Mouse (Mus musculus) c-Kit-positive CD71-positive TER-119-negative erythroid progenitor cells, embryonic 14.5 days (primary cell): ENCODE data around the gene Uqcc3.
"Not testable (repeated sequence)": the region's sequence is repeated elsewhere in the genome, so short reads cannot be mapped to it uniquely, and the experiment has no call there.

ENCODE experiments used
- DNase-seq: peaks from one replicate; pipeline ENCODE4 v3.0.0-alpha.2; 2013; ENCODE audit warnings: low read depth

The Uqcc3 gene

DNA sequence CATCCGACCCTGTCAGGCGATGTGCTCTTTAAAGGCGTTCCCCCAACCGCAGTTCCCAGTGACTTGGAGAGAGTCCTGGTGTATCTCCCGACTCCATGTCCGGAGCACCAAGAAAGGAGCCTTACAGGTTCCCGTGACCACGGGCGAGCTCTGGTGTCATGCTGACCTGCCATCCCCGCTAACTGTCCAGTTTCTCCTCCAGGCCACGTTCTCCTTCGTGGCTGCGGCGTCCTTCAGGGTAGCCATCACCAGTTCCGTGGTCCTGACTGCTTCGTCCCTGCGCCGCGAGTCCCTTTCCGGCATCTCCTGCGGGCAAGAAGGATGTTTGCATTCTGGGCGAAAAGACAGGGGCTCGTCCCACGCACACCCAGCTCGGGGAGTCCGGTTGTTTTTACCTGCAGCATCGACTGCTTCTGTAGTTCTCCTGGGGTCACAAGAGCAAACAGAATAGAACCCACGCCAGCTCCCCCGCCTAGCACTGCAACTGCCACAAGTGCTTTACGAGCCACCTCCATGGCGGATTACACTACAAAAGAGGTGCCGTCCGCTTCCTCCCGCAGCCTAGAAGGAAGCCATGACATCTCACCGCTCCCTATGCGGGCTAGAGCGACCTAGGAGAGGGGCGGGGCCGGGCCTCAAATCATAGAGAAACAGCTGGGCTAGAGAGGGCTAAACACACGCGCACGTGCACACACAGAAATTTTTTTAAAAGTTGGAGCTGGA, at the start of gene Uqcc3:
Uqcc3 (minus strand) TSS at position 613 of the 723 bp plus-strand sequence.
- DNase-seq = peak; percentile 85

DNA sequence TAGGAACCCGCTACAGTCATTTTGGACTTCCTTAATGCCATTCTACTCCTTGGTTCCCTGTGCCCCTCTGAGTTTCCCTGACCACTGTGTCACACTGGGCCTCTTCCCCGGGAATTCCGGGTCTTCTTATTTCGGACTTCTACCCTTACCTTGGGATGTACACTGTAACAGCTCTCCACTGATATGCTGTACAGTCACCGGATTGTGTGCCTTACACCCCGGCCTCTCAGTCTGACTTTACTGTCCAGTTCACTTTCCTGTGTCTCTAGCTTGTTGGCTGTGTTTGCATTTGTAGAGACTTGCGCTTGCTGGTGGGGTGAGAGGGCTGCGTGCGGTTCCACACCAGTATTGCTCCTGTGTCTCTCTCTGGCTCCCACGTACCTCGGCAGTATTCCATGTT, 49.4 kb upstream of the Uqcc3 start:
- no peak for DNase-seq

DNA sequence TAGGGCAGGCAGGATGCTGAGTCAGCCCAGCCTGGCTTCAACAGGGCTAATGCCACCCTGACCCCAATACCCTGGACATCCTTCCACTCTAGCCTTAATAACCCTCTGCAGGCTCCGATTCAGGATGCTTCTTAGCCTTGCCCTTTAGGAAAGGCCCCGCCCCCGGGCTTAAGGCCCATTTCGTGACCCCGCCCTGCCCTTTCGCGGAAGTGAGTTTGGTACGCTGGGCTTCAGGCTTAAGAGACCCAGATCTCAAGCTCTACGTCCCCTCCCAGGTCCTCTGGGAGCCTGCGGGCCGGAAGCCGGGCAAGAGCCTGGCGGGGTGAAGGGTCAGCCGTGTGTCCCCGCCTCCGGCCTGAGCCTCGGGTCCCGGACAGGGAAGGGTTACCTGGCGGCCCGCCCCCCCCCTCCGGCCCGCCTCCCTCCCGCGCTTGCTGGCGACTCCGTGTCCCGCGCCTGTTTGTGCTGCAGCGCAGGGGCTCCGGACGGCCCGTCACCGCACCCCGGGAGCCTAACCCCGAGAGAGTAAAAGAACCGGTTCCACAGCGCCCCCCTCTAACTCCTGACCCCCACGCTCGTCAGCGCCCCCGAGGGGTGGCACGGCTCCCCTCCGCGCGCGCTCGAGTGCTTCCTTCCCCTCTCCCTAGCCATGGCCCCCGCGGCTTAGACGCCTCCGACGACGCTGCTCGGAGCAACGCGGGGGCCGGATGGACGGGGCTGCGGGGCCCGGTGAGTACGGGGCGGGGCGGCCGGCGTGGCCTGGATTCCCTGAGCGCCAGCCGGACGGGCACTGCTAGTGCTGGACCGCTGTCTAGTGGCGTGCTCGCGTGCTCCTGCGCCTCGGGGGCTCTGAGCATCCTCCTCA, 48.7 kb upstream of the Uqcc3 start, which contains the start of the genes Rom1 and Eml3:
Rom1 (minus strand) TSS at position 133 of the 865 bp plus-strand sequence.
Eml3 (plus strand) TSS at position 329 of the 865 bp plus-strand sequence.
- peak; percentile 85 for DNase-seq

DNA sequence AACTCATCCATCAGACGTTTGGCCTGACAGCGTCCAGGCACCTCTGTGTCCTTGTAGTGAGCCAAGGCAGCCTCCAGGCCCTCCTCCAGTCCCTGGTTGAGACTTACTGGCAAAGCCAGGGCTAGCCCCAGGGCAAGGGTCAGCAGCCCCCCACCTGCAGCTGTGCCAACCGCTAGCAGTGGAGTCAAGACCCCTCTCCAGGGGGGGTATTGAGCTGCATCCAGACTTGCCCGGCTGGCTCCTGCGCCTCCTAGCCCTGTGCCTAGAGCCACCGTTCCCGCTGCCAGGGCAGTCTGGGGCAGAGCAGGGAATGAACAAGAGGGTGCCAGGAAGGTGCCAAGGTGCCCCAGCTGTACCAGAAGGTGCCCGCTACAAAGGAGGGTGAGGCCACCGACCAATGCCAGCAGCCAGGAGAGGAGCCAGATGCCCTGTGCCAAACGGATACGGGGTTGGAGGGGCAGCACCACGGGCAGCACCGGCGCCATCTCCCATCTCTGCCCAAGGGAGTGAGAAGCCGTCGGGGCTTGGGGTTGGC, 48.0 kb upstream of the Uqcc3 start:
- no peak for DNase-seq

DNA sequence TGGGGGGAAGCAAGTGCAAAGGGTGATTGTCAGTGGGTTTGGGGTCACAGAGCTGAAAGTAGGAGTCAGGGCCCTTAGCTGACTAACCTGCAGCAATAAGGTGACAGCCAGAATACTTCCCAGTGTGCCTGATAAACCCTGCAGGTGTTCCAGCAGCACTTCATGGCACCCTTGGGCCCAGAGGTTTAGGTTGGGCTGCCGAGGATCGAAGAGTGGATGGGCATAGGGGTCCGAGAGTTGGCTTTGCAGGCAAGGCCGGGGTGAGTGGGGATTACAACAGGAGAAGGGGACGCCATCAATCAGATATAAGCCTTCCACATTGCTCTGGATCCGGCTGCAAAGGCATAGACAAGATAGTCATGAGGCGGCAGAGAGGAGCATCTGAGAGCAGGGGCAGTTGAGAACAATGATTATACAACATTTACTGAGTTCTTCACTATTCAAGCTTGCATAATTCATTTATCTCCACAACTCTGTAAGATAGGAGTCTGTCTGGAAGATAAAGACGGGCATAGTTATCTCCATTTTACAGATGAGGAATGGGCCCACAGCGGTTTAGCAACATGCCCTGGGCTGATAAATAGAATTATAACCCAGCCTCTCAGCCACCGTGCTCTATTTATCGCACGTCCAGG, 47.3 kb upstream of the Uqcc3 start:
- no peak for DNase-seq

DNA sequence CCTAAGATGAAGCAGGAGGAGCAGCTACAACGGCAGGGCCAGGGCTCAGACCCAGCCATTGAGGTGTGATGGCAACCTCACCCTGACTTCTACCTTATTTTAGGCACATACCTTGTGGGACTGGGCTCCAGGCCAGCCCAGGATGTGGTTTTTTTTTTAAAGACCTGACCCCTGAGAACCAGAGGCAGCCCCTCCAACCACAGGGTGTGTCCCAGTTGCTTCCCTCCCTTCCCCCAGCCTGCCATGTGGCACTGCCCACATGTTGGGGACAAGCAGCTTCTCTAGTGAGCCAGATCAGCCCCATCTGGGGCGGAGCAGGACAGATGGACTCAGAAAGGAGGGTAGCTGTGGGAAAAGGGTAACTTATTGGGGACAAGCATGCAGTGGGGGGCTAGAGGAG, 46.0 kb upstream of the Uqcc3 start:
- DNase-seq = no peak

DNA sequence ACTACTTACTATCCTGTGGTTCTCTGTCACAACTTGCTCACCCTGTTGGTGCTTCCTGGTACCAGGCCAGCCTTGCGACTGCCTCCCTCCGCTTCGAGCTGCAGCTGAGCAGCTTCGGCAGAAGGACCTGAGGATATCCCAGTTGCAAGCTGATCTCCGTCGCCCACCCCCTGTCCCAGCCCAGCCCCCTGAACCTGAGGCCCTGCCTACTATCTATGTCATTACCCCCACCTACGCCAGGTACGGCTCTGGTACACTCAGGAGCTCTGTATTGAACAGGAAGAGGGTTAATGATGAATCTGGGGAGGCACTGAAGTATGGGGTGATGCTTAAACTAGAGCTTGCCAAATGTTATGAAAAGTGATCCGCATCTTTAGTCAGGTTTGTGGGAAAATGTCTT, 41.0 kb upstream of the Uqcc3 start:
- DNase-seq = no peak

DNA sequence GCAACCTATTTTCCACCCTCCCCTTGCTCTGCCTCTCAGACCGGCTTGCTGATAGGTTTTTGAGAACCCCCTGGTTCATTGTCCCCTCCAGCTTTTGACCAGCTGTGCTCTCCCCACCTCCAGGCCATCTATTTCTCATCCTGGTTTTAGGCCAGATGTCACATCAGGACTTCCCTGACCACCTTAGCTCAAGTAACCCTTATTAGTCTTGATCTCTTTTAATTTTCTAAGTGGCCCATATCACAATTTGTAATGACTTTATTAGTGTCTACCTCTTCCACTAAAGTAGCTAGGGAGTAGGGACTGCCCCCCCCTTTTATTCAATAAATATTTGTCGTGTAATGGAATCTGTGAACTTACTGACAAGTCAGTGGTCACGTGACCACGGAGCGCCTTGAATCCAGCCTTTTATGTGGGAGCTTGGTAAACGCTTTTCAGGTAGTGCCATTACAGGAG, 40.1 kb upstream of the Uqcc3 start:
- no peak for DNase-seq

DNA sequence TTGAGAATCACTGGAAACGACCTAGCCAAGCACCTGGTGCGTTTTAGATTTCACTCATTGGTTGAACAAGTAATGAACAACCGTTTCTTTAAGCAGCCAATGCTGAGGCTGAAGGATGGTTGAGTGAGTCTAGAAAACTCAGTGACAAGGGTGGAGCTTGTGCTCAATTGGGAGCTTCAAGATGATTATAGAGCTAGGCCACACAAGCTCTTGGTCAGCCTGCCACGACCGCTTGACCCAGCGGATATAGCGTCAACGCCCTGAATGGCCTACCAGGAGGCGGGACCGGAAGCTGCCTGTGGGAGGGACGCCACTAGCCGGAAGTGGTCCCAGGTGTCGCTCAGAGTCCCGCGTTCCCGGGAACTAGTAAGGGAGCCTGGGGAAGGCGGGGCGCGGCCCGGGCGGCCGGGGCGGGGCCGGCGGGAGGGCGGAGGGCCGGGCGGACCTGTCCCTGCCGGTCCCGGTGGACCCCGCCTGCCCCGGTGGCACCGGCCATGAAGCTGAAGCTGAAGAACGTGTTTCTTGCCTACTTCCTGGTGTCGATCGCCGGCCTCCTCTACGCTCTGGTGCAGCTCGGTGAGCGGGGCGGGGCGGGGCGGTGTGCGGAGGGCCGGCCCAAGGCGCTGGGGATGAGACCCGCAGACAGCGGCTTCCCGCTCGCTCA, 39.5 kb upstream of the Uqcc3 start, which contains the start of gene B3gat3:
B3gat3 (plus strand) TSS at position 302 of the 664 bp plus-strand sequence.
- DNase-seq = peak; percentile 85

DNA sequence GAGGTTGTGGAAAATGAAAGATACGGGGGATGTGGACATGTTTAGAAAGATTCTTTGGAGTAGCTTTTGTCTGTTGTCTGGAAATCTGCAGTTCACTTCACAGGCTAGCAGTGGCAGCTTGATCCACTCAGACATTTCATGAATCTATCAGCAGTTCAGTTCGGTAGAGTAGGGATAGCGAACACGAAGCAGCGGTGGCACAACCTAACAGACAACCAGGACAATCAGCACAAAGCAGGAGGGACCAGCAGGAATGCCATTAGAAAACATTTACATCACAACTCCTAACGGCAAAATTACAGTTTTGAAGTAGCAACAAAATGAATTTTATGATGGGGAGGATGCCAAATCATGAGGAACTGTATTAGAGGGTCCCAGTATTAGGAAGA, 39.0 kb upstream of the Uqcc3 start:
- no peak for DNase-seq

DNA sequence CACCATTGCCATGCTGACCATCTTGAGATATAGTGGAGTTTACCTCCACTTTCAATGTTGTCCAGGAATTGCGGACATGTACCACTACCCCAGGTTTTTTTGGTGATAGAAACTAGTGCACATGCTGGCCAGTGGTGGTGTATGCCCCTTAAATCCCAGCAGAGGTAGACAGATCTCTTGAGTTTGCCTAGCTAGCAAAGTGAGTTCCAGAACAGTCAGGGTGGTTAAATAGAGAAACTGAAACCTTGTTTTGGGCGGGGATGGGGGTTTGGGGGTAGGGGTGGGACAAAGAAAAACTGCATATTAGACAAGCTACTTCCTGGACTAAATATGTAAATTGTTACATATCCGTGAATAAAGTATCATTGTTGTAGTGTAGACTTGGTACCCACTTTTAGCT, 38.3 kb upstream of the Uqcc3 start:
- DNase-seq = no peak

DNA sequence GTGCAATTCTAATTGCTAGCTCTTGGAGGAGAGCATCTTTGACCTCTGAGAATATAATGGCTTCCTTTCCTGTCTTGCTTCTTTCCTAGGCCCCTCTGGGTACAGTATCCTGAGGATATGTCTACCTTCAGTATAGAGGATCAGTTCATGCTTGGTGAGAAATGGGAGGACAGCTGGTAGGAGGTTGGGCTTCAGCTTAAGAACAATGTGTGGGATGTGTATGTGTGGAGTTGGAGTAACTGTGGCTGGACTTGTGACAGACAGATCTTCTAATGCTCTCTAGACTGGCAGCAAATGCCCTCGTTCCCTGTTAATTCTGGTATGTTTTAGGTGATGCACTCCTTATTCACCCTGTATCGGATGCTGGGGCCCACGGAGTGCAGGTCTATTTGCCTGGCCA, 33.5 kb upstream of the Uqcc3 start:
- no peak for DNase-seq

DNA sequence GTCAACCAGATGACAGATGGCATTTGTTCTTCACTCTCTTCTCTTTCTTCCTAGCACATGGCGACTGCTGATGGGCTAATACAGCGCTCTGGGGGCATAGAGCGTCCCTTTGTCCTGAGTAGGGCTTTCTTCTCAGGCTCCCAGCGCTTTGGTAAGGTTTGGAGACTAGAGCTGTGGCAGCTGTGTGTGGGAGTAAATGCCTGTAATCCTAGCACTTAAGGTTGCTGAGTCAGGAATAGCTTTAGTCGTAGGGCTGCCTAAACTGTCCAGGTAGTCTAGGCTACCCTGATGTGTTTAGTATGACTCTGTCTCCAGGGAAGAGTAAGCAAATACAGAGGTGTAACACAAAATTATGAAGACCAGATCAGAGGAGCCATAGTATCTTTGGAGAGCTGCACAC, 31.1 kb upstream of the Uqcc3 start:
- DNase-seq = no peak

DNA sequence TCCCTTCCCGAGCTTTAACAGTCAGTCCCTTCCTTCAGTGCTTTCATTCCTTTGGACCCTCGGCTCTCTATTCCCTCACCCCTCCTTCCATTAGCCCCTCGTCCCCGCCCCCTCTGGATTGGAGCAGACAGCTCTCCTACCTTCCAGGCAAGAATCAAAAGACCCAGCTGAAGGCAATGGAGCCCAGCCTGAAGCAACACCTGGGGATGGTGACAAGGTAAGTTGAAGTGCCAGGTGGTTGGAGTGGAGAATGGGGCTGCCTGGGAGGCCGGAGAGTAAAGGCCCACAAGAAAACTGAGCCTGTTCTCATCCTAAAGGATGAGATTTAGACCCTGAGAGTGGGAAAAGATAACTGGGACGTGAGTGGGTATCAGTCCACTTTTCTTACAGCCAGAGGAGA, 27.8 kb upstream of the Uqcc3 start:
- DNase-seq = no peak

DNA sequence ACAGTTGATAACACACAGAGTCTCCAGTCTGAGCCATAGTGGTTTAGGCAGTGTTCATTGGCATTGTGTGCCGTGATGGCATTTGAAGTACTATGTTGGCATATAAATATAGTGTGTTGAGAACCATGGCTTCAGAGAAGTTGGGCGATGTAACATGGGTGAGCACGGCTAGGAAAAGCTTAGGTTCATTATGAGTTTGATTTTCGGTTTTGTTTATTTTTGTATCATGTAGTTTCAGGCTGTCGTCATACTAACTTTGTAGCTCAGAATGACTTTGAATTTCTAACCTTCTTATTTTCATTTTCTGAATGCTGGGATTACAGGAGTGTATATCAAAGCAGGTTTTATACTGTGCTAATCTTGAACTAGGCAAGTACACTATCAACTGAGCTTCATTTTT, 22.7 kb upstream of the Uqcc3 start:
- no peak for DNase-seq

DNA sequence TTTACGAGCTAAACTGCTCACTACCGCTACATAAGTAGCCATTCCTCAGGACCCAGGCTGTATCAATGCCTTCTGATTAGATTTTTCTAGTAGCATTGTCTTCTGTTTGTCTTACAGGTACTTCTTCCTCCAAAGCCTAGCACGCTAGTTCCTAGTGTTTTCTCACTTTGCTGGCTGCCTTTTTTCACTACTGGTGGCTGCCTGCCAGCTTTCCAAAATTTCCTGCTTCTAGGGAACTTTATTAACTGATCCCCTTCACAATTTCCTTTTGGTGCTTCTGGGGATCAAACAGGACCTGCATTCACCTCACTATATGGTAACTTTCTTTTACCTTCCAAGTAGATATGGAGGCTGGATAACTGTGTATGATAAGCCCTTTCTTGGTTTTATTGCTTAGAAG, 18.4 kb upstream of the Uqcc3 start:
- no peak for DNase-seq

DNA sequence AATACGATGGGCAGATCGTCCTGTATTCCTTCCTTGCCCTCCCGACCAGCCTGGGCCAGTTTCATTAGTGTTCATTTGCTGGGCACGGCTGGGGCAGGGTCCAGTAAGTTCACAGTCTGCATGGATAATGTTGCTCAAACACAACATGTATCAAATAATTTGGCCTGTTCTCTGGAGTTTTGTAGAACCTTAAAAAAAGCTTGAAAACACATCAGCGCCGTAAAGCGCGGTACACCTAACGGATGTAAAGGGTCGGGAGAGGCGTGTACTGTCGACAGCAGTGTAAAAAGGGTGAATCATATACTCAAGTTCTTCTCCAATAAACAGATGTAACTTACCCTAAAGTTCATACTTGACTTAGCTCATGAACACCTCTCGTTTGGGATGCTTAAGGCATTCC, 17.9 kb upstream of the Uqcc3 start:
- DNase-seq = no peak

DNA sequence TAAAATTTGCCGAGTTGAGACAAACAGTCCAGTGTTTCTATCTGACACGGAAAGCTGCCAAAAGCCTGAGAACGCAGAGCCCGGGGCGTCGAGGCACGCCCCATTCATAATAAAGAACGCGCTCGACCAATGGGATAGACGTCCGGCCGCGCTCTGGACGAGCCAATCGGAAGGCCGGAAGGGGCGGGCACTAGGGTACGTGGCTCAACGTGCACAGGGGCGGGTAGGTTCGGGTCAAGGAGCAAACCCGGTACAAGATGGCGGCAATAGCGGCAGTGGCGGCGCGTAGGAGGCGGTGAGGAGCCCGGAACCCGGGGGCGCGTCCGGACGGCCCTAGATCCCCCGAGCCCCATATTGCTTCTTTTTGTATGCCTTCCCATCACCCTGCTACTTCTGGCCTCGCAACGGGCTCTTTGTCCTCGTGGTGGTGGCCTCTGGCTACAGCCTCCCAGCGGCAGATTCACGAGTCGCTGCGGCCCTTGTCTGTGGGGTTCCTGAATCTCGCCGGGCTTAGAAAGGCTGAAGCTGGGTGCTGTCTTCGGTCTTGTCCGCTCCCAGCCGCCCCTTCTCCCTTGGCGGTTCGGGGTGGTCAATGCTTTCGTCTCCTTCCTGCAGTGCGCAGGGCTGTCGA, 17.3 kb upstream of the Uqcc3 start, which contains the start of gene Ganab:
Ganab (plus strand) TSS at position 207 of the 631 bp plus-strand sequence.
- peak; percentile 96 for DNase-seq

DNA sequence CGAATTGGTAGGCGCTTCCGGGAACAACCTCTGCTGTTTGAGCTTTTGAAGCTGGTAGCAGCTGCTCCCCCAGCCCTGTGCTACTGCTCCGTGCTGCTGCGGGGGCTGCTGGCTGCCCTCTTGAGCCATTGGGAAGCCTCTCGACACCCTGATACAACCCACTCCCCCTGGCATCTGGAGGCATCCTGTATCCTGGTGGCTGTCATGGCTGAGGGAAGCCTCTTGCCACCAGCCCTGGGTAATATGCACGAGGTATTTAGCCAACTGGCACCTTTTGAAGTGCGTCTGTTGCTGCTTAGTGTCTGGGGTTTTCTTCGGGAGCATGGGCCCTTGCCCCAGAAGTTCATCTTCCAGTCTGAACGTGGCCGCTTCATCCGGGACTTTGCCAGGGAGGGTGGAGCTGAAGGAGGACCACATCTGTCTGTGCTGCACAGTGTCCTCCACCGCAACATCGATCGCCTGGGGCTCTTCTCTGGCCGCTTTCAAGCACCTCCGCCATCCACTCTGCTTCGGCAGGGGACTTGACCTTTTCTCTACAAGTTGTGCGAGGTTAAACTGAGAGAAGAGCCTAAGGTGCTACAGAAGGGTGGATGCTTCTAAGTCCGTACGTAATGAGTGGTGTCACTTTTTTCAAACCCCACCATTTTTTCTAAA, 16.6 kb upstream of the Uqcc3 start:
- not testable (repeated sequence) for DNase-seq

DNA sequence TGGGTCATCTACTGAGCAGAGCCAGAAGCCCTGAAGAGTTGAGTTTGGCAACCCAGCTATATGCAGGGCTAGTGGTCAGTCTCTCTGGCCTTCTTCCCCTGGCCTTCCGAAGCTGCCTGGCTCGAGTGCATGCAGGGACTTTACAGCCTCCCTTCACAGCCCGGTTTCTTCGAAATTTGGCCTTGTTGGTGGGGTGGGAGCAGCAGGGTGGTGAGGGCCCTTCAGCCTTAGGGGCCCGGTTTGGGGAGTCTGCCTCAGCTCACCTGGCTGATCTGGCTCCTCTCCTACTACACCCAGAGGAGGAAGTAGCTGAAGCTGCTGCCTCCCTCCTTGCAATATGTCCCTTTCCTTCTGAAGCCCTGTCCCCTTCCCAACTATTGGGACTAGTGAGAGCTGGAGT, 15.5 kb upstream of the Uqcc3 start:
- DNase-seq = not testable (repeated sequence)
